Mouse (Mus musculus) heart, adult 2 months (tissue): ENCODE results near the gene Ppp1cc.

Experiments
- CTCF ChIP-seq: fragments of 200-600 bp; IDR thresholded peaks from 2 replicates; pipeline ENCODE4 v1.8.1; 2022; ENCODE audit warnings: antibody characterized with exemption, mild to moderate bottlenecking, moderate library complexity
- POLR2A ChIP-seq: fragments of 200-500 bp; IDR thresholded peaks from 2 replicates; pipeline ENCODE4 v1.6.1; 2011; ENCODE audit warnings: mild to moderate bottlenecking, low read depth, low read length, control low read depth; ENCODE audit not compliant: insufficient read depth

DNA sequence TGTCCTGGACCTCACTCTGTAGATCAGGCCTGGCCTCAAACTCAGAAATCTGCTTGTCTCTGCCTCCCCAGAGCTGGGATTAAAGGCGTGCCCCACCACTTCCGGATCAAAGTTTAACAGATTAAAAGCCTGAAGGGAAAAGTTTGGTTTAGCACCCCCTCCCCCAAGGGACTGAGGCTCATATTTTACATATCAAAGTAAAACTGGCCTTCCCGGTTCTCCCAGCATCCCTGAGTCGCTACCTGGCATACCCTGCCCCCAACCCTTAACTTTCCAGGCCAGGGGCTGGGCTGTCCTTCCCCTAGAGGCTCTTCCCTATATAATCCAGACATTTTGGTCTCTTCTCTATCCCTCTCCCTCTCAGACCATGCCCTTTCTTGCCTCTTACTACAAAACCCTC, 8.8 kb upstream of the Ppp1cc start:
- TF ChIP-seq CTCF (no peak), POLR2A (no peak)
